Mouse (Mus musculus) testis, adult 2 months (tissue): Measurements from ENCODE around the gene Cdca8. TPM values are rescaled to one million over a fixed set of nuclear protein-coding genes. Genes with fewer than 3 reads are reported as not detected.

Experiments used
- H3K27ac ChIP-seq: fragments of 200-500 bp; 2 replicates; pipeline ENCODE4 v1.5.1; 2012; ENCODE audit warnings: low read depth, low read length; ENCODE audit not compliant: control insufficient read depth, insufficient read depth
- H3K27me3 ChIP-seq: fragments of 200-500 bp; 2 replicates; pipeline ENCODE4 v1.6.1; 2012; ENCODE audit warnings: mild to moderate bottlenecking, low read length, moderate library complexity; ENCODE audit not compliant: control insufficient read depth, insufficient read depth
- H3K36me3 ChIP-seq: fragments of 200-500 bp; 2 replicates; pipeline ENCODE4 v1.6.1; 2012; ENCODE audit warnings: mild to moderate bottlenecking, low read length; ENCODE audit not compliant: control insufficient read depth, insufficient read depth
- H3K4me1 ChIP-seq: fragments of 200-500 bp; 2 replicates; pipeline ENCODE4 v1.6.1; 2012; ENCODE audit warnings: low read length; ENCODE audit not compliant: control insufficient read depth, insufficient read depth
- H3K4me3 ChIP-seq: fragments of 200-500 bp; 2 replicates; pipeline ENCODE4 v1.5.1; 2012; ENCODE audit warnings: low read depth, mild to moderate bottlenecking, low read length, moderate library complexity, mixed read lengths; ENCODE audit not compliant: control insufficient read depth
- CTCF ChIP-seq: fragments of 200-500 bp; IDR thresholded peaks from 2 replicates; pipeline ENCODE4 v1.5.1; 2012; ENCODE audit warnings: low read depth, mild to moderate bottlenecking, inconsistent platforms, low read length, moderate library complexity; ENCODE audit not compliant: control insufficient read depth, insufficient read depth, insufficient replicate concordance
- POLR2A ChIP-seq: fragments of 200-500 bp; IDR thresholded peaks from 2 replicates; pipeline ENCODE4 v1.6.1; 2012; ENCODE audit warnings: low read depth, mild to moderate bottlenecking, inconsistent platforms, low read length, moderate library complexity; ENCODE audit not compliant: control insufficient read depth
- polyA plus RNA-seq: library from polyadenylated mRNA; depleted of rRNA; stranded (reverse); fragments of >200 nt; gene quantifications from 2 replicates; pipeline ENCODE4 v1.2.3, GENCODE M21; 2012; rRNA removed

Cdca8 gene
- polyA plus RNA-seq, 1 experiment = 45.5 TPM

- Histone ChIP-seq H3K4me1 (peaks cover 7% of the 10 kb centered on the region), H3K36me3 (no peaks in the 10 kb centered on the region), H3K4me3 (no peak overlapping the region), H3K27me3 (peaks cover 2% of the 10 kb centered on the region; the same call in 1 of the 2 replicates), H3K27ac (no peak overlapping the region)
- TF ChIP-seq CTCF = no peak
- TF ChIP-seq POLR2A = no peak
Observed at GRCm38 (mm10) chr4:124889935-124890334, 49.2 kb downstream of the Cdca8 start.

DNA sequence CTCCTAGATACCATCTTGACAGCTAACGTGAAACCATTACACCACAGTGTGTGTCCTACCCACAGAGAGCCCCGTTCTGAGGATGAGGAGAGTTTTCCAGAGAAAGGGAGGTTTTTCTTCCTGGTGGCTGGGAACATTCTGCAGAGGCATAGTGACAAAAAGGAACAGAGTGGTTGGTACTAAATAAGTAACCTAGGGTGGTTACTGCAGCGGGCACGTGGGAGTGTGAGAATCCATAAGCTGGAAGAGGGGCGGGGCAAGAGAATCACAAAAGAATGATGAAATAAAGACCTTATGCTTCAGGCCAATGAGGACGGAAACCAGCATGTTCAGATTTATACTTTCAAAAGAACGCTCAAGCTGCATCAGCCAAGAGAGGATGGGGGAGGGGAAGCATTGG lies 50.4 kb downstream of the Cdca8 start:
- no peak overlapping the region for H3K4me3 ChIP-seq
- no peak overlapping the region for H3K27ac ChIP-seq
- peaks cover 2% of the 10 kb centered on the region; the same call in 1 of the 2 replicates for H3K27me3 ChIP-seq
- peaks cover 6% of the 10 kb centered on the region; the same call in 1 of the 2 replicates for H3K4me1 ChIP-seq
- no peak for TF ChIP-seq CTCF
- TF ChIP-seq POLR2A = no peak
- no peaks in the 10 kb centered on the region for H3K36me3 ChIP-seq

GRCm38 (mm10) chr4:124882151-124882729 lies 56.9 kb downstream of the Cdca8 start:
- Histone ChIP-seq H3K36me3 (no peaks in the 10 kb centered on the region), H3K4me3 (peak overlapping the region; percentile 79), H3K4me1 (peaks cover 25% of the 10 kb centered on the region), H3K27ac (no peak overlapping the region), H3K27me3 (peaks cover 13% of the 10 kb centered on the region)
- TF ChIP-seq POLR2A = no peak
- no peak for TF ChIP-seq CTCF

DNA sequence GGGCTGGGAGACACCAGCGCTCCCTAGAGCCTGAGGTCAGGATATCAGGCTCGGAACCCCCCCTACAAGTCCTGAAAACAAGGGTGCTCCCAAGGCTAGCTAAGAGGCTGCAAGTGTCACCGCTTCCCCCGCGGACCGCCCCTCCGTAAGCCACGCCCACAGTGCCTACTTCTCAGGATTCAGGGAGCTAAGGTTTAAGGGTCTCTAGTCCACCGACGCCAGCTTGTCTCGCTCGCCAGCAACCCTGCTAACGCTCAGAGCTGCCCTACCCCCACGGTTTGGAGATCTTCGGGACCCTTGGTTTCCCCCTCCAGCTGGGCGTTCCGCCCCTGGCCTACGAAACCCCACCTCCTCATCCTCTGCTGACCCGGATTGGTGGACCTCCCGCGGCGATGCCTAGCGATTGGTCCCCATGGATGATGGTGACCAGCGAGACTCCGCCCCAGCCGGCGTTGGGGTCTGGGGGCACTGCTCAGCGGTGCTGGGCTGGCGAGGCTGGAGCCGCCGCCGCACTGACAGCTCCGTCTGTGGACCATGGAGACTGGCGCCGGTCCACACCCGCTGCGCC lies 57.7 kb downstream of the Cdca8 start:
- H3K36me3 ChIP-seq = no peaks in the 10 kb centered on the region
- H3K27ac ChIP-seq = no peak overlapping the region
- H3K4me1 ChIP-seq = peaks cover 25% of the 10 kb centered on the region
- TF ChIP-seq POLR2A = no peak
- no peak for TF ChIP-seq CTCF
- H3K27me3 ChIP-seq = peaks cover 13% of the 10 kb centered on the region
- H3K4me3 ChIP-seq = peak overlapping the region; percentile 79

GRCm38 (mm10) chr4:124880599-124880998 lies 58.5 kb downstream of the Cdca8 start, which contains the start of gene Epha10:
Epha10 (plus strand) TSS chr4:124880899.
- Histone ChIP-seq H3K4me3 (peak within 1 kb of the TSS; percentile 79), H3K27me3 (peaks cover 11% of the 10 kb centered on the region), H3K4me1 (peaks cover 21% of the 10 kb centered on the region), H3K36me3 (no peaks in the 10 kb centered on the region), H3K27ac (no peak within 1 kb of the TSS)
- no peak for TF ChIP-seq CTCF
- TF ChIP-seq POLR2A = no peak

DNA sequence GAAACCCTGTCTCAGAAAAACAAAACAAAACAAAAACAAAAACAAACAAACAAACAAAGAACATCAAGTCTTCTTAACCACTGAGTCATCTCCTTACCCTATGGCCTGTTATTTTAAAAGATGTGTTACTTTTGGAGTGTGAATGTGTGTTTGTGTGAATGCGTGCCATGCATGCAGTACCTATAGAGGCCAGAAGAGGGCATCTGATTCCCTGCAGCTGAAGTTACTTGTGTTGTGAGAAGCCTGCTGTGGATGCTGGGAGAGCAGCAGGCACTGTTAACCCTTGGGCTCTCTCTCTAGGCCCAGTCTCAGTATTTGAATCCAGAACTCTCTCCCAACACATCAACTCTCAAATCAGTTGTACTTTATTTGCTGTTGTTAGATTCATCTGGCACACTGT lies 66.4 kb downstream of the Cdca8 start:
- Histone ChIP-seq H3K4me3 (no peak overlapping the region), H3K36me3 (no peaks in the 10 kb centered on the region), H3K27ac (no peak overlapping the region), H3K27me3 (no peaks in the 10 kb centered on the region), H3K4me1 (no peaks in the 10 kb centered on the region)
- peak; percentile 56; the same call in 1 of the 2 replicates for TF ChIP-seq CTCF
- no peak for TF ChIP-seq POLR2A

Other genes with a start within 250 kb of the Cdca8 start
- gene Utp11, start 245.7 kb downstream of the Cdca8 start, polyA plus RNA-seq = 4.3 and 4.8 TPM in 2 replicates
- gene Fhl3, start 238.6 kb downstream of the Cdca8 start, polyA plus RNA-seq = 1.2 and 1.6 TPM in 2 replicates
- 24.2 and 24.7 TPM in 2 replicates for gene Sf3a3, start 224.5 kb downstream of the Cdca8 start, polyA plus RNA-seq
- gene Inpp5b, start 197.5 kb downstream of the Cdca8 start, polyA plus RNA-seq = 19.3 and 26.9 TPM in 2 replicates
- gene Mtf1, start 137.2 kb downstream of the Cdca8 start, polyA plus RNA-seq = 61.0 and 64.0 TPM in 2 replicates
- 49.4 and 54.1 TPM in 2 replicates for gene Yrdc, start 88.6 kb downstream of the Cdca8 start, polyA plus RNA-seq
- 195 and 219 TPM in 2 replicates for gene 1110065P20Rik, start 88.1 kb downstream of the Cdca8 start, polyA plus RNA-seq
- 0.23 and 0.32 TPM in 2 replicates for gene Maneal, start 77.1 kb downstream of the Cdca8 start, polyA plus RNA-seq
- 7.2 and 9.3 TPM in 2 replicates for gene Epha10, start 58.4 kb downstream of the Cdca8 start, polyA plus RNA-seq
- 7.1 and 8.0 TPM in 2 replicates for gene 9930104L06Rik, start 2.3 kb downstream of the Cdca8 start, polyA plus RNA-seq
- 1.1 and 1.7 TPM in 2 replicates for gene Rspo1, start 47.1 kb upstream of the Cdca8 start, polyA plus RNA-seq
- 24.5 and 25.3 TPM in 2 replicates for gene Gnl2, start 77.3 kb upstream of the Cdca8 start, polyA plus RNA-seq
- gene Dnali1, start 126.4 kb upstream of the Cdca8 start, polyA plus RNA-seq = 185 and 189 TPM in 2 replicates
- 17.2 and 19.1 TPM in 2 replicates for gene Snip1, start 127.4 kb upstream of the Cdca8 start, polyA plus RNA-seq
- gene Meaf6, start 145.8 kb upstream of the Cdca8 start, polyA plus RNA-seq = 63.2 and 67.3 TPM in 2 replicates
- 1.4 and 2.3 TPM in 2 replicates for gene Zc3h12a, start 188.5 kb upstream of the Cdca8 start, polyA plus RNA-seq